Mouse (Mus musculus): ENCODE results near the gene Tm9sf2. TPM values are rescaled to one million over a fixed set of nuclear protein-coding genes. Genes with fewer than 3 reads are reported as not detected.
A peak's percentile ranks its signal among the peaks of the same experiment; 100 is the strongest.
"Not testable (repeated sequence)": the region's sequence is repeated elsewhere in the genome, so short reads cannot be mapped to it uniquely, and the experiment has no call there.

The Tm9sf2 gene
- polyA plus RNA-seq, 1 experiment from 2014 or later, result 127 TPM

DNA sequence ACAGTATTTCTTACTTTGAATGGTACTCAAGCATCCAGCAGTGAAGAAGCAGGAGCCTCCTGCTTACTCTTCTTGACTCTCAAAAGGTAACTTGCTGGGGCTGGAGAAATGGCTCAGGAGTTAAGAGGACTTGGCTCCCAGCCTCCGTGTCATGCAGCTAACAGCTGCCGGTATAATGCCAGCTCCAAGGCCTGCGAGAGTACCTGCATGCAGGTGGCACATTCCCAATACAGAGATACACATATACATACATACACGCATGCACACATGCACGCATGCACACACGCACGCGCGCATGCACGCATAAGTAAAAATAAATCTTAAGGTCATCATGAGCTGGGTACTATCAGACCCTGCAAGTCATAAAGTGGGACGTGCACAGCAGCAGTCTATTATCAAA, 10.5 kb upstream of the Tm9sf2 start:
- no peak for DNase-seq (ENCODE audit: low spot score)

DNA sequence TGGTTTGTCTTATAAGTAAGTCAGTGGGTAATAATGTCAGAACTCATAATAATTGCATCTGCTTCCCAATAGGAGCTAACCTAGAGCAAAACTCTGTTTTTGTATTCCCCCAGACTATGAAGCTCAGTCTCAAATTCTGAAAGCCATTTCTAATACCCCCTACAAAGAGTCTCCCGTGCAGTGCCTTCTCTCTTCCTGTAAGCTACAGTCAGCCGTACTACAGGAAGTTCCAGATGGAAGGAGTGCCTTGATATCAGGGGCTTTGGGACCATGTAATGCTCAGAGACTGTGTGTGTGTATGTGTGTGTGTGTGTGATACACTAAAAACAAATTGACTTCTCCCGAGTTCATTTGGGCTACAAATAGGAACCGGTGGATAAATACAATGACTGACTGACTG, 7.3 kb upstream of the Tm9sf2 start:
- no peak for DNase-seq (ENCODE audit: low spot score)

DNA sequence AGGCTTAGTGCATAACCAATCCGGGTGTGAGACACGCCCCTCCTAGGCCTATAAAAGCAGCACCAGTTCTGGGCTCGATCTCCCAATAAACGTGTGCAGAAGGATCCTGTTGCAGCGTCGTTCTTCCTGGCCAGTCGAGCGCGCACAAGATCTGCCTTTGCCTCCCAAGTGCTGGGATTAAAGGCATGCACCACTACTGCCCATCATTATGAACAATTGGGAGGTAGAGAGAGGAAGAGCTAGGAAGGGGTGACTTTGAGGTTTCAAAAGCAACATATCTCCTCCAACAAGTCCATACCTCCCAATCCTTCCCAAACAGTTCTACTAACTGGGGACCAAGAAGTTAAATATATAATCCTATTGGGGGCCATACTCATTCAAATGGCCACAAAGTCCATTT, 4.9 kb upstream of the Tm9sf2 start:
- not testable (repeated sequence) for DNase-seq (ENCODE audit: low spot score)

DNA sequence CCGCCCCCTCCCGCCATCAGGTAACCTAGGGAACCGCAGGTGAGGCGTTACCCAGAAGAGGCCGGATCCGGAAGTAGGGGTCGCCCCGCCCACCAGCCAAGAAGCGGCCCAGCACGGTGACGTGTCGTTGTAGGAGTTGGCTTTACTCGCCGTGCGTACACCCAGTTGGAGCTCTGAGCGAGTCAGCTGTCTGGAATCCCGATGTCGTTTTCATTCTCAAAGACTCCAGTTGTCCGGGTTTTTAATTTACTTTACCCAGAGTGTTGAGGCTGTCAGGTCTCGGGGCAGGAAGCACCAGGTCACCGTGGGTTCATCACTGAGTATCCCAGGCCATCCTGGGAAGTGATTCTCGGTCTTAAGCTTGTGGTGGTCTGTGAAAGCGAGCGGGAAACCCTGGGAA, 2.0 kb upstream of the Tm9sf2 start:
- DNase-seq (ENCODE audit: low spot score), result peak; percentile 96

DNA sequence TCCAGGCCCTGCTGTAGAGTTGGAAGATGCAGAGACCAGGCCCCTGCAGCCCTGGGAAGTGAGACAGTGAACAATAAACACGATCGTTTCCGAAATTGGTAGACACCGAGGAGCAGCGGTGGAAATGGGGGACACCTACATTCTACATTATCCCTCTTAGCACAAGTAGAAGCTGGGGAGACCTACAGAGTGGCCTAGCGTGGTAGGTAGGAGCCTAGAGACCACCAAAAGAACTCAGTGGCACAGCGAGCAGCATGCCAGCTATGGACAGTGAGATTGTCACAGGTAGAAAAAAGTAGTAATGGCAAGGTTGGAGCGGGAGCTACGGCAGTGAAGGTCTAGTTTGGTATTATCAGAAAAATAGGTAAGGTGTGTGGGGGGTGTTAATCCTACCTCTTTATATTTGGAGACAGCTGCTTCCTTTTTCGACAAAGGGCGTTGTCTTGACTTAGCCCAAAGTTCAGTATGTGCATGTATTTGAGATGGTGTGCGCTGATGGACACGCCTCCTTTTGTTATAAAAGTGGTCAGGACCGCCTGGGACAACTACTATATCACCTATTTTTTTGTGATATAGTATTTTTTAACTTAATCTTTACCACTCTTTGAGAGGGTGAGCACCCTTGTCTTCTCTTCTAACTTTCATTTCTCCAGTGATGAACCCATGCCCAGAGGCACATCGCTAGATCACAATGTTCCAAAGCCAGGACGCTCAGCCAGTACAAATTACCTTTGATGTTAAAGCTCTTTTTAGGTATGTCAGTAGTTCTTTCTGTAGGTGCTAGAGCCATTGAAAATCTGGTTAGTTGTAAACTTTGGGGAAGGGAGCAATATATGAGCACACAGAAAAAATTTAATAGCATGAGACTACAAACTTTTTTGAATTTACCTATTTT, 1.2 kb upstream of the Tm9sf2 start:
- DNase-seq (ENCODE audit: low spot score), result peak; percentile 13

DNA sequence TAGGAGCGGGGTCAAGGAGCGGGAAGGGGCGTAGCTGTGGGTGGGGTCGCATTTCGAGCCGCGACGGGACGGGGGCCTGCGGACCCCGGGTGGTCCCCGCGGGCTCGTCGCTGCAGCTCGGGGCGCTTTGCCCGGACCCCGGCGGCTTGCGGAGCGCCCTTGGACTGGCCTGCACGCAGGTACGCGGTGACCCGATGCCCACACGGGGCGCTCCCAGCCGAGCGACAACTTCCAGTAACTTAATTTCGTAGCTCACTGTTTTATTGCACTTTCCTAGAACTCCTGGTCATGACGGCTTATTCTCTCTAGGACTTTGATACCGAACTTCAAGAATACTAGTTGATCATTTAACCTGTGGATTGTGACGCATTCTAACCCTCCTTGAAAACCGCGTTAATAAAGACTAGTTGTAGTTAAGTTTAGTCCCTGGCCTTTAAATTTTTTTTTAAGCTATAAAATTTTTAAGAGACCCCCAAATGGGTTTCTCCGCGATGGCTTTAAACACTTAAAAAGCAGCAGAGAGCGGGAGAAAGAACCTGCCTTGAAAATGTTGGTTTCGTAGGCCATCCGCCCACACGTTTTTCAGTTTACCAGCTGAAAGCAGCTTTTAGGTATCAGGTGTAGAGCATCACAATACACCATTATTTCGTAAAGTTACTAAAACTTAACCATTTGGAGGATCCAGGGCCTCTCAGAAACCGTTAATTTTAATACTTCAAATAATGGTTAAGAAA, 810 bp downstream of the Tm9sf2 start:
- DNase-seq (ENCODE audit: low spot score), result no peak

DNA sequence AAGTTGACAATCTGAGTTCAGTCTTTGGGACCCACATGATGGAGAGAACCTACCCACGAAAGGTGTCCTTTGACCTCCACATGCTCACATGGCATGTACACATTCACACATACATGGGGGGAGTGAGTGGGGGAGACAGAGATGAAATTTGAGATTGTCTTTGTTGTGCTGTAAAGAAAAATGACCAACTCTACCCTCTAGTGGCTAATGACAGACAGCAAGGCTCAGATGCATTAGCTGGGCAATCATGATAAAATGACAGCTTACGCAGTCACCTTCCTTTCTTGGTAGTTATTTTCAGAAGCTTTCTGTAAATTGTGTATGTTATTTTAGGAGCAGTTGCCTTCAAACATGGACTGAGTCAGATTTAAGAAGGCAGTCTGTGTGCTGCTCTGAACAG, 4.8 kb downstream of the Tm9sf2 start:
- no peak for DNase-seq (ENCODE audit: low spot score)

DNA sequence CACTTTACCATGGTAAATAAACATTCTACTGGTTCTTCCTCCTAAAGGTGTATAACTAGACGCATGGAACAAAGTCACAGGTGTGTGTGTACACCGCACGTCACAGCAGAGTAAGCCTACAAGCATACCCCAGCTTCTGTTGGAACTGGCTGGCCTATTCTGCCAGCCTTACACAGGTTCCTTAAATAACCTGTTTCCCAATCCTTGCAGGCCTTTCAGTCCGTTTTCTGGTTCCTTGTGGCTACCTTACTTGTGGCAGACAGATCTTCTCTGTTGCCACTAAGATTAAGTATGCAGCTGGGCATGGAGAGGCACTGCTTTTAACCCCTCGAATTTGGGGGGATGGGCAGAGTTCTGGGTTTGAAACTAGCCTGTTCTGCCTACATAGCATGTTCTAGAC, 5.5 kb downstream of the Tm9sf2 start:
- no peak for DNase-seq (ENCODE audit: low spot score)

DNA sequence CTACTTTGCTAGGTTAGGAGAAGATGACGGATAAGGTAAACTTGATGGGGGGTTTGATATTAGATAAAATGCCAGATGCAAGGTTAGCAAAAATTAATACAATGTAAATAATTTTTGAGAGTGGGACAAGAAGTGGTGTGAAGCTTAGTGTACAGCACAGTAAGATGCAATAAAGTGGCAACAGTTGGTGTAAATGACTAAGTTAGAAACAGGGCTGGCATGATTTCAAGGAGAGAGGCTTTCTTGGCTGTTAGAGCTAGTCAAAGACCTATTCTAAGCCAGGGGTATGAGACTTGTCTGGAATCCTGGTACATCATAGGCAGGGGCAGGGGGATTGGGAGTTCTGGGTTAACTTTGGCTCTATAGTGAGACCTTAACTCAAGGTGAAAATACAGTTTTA, 9.4 kb downstream of the Tm9sf2 start:
- DNase-seq (ENCODE audit: low spot score), result no peak

DNA sequence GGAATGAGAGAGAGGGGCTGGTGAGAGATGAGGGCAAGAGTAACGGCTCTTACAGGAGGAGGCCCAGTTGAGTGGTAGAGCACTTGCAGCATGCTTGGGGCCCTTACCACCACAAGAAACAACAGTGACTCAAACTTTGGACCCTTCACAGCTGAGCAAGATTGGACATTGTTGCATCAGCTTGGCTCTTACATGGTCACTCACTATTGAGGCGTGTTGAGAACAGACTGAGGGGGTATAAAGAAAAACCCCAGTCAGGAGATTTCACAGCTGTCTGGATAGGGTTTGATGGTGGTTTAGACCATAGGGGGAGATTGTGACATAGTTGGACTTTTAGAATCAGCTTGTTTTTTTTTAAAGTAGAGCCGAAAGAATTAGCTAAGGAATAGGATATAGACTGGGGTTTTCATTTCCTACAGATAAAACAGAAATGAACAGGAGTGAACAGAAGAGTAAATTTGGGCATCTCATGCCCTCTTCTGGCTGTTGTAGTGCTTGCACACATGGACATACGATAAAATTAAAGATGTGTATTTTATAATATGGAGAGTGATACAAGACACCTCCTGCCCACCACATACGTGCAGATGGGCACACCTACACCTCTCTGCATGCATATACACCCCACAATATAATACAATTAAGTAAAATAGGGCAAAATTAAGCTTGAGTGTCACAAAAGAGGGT, 23.4 kb downstream of the Tm9sf2 start:
- peak; percentile 45 for DNase-seq (ENCODE audit: low spot score)

DNA sequence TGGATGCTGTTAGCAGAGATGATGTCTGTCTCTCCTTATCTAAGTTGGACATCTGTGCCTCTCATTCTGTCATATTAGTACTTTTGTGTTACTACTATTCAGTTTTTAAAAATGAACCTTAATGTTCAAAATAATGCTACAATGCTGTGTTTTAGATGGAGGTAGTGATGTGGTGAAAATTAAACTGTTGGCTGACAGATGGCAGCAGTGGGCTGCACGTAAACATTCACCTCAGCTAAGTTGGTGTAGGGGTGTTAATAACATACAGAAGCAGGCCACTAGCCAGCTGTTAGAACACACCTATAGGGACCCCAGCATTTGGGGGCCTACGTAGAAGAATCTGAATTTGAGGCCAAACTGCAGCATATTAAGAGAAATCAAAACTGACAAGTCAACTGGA, 24.8 kb downstream of the Tm9sf2 start:
- no peak for DNase-seq (ENCODE audit: low spot score)

DNA sequence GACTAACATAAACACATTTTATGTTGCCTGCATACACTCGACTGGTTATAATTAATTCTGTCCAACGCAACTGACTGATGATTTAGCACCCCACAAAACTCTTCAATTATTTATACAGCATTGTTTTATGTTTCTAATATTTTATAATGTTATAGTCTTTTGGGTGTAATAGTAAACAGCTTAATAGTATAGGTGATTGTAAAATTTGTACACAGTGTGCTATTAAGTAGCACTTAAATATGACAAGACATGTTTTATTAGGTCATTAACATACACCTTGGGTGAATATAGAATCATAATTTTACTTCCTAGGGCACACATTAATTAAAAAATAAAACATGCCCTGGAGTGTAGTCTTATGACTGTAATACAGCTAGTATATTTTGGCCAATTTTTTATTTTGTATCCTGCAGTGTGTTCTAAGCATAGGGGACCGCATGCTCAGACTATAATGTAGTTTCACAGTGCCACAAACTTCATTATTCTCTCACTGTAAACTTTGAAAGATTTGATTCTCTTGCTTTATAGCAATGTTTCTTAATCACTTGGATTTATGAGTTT, 29.6 kb downstream of the Tm9sf2 start:
- no peak for DNase-seq (ENCODE audit: low spot score)

DNA sequence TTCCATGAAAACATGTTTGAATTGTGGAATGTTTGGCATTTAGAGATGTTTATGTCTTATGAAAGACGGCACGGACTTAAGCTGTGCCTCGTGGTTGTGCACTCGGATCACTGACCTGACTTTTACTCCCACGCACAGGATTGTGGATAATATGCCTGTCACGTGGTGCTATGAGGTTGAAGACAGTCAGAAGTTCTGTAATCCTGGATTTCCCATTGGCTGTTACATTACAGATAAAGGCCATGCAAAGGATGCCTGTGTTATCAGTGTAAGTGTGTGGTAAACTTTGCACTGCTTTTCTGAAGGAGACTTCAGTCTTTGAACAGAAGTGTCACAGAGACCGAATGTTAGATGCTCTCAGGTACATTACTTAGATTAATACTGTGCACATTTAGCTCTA, 30.4 kb downstream of the Tm9sf2 start:
- DNase-seq (ENCODE audit: low spot score), result no peak

DNA sequence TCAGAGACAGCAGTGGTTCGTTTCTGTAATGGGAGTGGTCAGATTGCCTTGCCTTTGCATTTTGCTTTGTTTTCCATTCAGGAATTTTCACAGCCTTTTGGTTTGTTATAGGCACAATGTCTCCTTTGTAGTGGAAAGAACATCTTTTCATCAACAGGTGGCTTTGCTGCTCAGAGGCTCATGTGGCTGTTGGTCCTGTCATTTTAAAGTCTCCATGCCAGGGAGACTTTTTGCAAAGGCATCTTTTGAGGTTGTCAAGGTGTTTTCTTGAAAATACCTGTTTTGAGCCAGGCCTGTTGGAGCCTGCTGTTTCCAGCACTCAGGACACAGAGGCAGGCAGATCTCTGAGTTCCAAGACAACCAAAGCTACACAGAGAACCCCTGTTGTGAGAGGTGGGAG, 33.3 kb downstream of the Tm9sf2 start:
- DNase-seq (ENCODE audit: low spot score), result no peak

DNA sequence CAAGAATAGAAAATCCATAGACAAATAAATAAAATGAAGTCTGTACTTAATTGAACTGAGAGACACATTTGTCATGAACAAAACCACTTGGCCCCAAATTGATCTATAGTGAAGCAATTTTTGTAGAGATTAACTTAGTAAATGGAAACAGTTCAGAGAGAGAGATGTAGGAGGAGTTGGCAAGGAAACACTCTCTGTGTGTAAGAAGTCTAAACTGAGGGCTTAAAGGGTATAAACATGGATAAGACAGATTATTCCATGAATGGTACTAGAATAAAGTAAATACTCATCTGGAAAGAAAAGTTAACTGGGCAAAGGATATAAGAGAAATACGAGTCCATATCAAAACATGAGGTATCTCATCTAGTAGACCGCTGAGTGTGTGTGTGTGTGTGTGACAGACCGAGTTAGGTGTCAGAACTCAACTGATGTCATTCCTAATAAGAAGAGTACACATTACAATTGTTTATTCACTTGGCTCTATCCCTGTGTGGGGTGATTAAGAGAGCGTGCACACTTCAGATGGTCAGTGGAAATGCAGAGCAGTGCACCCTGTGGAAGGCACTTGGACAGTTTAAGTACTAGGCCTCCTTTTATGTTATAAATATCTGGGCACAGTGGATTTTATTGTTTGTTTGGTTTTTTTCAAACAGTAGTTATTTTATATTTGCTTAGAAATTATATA, 36.9 kb downstream of the Tm9sf2 start:
- no peak for DNase-seq (ENCODE audit: low spot score)

DNA sequence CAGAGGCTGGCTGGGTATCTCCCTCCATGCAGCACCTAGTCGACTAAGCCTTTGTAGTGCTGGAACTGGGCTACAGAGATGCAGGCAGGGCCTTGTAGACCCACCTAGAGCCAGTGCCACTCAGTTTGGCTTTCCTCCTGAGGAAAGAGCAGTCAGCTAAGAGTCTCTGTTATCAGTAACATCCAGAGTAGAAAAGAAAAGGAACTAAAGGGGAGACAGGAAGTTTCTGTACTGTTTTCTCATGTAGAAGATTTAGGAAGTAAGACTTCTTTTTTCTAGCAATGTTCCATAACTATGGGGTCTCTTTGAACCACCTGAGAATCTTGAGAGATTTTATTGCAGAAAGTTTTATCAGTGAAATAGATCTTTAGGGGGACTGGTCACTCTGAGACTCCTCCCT, 38.5 kb downstream of the Tm9sf2 start:
- no peak for DNase-seq (ENCODE audit: low spot score)

DNA sequence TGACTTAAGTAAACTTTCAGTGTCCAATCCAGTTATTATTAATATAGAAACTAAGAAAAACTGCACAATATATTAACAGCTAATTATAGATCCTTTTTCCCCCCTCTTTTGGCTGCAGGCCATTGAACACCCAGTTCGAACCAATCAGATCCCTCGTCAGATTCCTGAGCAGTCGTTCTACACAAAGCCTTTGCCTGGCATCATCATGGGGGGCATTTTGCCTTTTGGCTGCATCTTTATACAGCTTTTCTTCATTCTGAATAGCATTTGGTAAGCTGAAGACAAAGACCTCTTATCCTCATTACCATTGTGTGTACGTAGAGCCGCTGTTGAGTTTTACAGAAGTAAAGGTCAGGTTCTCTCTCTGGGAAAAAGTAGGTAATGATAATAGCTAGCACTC, 43.8 kb downstream of the Tm9sf2 start:
- no peak for DNase-seq (ENCODE audit: low spot score)

DNA sequence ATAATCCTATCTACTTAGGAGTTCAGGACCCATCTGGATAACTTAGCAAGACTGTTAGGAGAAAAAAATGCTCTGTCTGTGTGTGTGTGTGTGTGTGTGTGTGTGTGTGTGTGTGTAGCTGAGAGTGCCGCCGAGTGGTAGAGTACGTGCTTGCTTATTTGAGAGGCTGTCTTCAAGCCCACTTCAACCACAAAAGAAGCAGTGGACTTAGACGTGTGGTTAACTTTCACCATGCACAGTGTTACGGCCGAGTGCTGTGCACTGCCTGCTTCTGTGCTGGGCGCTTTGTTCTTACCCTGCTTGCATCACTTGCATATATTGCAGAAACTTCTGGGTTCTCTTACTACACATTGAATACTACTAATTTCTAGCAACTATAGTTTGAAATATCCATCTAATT, 50.9 kb downstream of the Tm9sf2 start:
- no peak for DNase-seq (ENCODE audit: low spot score)

DNA sequence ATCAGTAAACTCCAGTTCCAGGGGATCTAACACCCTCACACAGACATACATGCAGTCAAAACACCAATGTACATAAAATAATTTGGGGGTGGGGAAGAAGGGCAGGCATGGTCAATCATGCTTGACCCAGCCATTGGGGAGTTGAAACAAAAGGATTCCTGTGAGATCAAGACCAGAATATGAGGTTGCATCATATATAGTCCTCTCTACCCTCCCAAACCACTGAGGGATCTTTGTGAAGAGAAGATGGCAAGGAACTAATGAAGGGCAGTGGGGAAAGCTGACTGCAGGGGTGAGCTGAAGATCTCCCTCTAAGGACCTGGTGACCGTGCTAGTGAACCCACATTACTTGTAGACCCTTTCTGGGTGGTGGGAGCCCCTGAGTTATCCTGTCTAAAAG, 54.1 kb downstream of the Tm9sf2 start:
- DNase-seq (ENCODE audit: low spot score), result no peak

DNA sequence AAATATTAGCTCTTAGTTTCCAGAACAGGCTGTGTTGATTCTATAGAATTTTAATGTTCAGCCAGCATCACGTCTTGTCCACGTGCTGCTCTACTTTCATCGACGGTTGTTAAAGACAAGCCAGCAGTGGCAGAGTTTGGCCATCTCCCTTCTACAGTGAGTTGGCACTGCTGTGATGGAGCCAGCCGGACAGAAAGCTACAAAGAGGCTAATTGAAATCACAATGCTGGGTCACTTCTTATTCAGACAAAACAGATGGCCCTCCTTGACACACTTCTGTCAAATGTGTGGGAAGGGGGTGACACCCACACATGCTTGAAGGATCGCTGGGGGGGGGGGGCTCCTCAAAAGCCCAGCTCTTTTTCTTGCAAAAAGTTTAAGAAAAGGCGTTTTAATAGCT, 62.1 kb downstream of the Tm9sf2 start:
- no peak for DNase-seq (ENCODE audit: low spot score)

DNA sequence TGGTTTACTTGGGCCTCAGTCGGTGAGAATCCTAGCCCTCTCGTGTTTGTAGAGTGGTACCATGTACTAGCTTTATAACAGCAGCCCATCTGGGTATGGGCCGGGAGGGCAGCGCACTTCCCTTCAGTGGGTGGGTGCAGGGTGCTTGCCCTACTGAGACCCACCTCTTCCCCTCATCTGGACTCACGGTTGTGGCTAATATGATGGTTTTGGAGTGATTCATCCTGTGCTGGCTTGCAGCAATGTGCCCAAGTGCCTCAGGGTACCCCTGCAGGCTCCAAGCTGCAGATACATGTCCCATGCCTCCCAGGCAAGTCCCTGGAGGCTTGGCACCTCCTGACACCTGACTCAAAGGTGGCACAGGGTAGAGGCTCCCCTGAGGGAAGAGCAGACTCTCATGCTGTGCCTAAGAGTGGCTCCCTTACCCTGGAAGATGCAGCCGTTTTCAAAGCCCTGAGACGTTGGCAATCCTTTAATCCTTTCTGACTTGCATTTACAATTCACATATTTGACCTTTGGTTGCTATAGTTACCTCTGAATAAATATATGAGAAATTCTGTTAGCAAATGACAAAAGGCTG, 63.5 kb downstream of the Tm9sf2 start:
- no peak for DNase-seq (ENCODE audit: low spot score)
